Mouse (Mus musculus) brain, embryonic 18.5 days (tissue): ENCODE measurements around the gene Ccnl1.
A peak's percentile ranks its signal among the peaks of the same experiment; 100 is the strongest.

Source experiments
- DNase-seq: peaks from one replicate; pipeline ENCODE4 v3.0.0-alpha.2; 2012; ENCODE audit warnings: low read depth, low spot score

Gene Ccnl1

GRCm38 (mm10) chr3:65958102-65958839 lies at the start of gene Ccnl1:
TSS of gene Ccnl1 (minus strand) at chr3:65958249.
- peak; percentile 86 for DNase-seq

DNA sequence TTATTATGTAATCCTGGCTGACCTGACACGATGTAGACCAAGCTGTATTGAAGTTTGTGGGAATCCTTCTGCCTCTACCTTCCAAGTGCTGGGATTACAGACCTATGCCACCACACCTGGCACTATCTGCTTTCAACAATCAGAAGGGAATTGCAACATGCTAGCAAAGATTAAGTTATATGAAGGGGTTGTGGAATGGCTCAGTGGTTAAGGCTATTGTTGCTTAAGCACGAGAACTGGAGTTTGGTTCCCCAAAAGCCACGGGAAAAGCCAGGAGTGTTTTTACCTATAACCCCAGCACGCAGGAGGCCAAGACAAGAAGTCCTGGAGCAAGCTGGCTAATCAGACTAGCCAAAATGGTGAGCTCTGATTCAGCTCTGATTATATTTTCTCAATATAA lies 46.9 kb upstream of the Ccnl1 start:
- no peak for DNase-seq

GRCm38 (mm10) chr3:66004220-66004951 lies 46.3 kb upstream of the Ccnl1 start:
- DNase-seq: no peak

DNA sequence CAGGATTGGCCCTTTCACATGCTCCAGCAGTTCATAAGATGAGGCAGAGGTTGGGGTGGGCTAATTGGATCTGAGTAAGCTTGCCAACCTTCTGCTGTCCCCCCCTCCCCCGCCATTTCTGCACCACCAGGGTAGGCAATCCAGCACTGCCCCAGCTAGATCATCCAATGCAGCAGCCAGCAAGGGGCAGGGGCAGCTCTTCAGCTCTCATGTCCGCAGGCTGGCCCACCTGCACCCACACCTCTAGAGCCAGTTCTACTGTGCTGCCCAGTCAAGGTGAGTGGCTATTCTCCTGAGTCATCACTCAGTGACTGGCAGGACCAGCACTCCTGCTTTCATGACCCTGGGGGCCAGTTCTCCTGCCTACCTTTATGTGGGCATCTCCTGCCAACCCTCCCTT lies 42.4 kb upstream of the Ccnl1 start:
- DNase-seq: no peak

GRCm38 (mm10) chr3:65997360-65998008 lies 39.4 kb upstream of the Ccnl1 start:
- no peak for DNase-seq

DNA sequence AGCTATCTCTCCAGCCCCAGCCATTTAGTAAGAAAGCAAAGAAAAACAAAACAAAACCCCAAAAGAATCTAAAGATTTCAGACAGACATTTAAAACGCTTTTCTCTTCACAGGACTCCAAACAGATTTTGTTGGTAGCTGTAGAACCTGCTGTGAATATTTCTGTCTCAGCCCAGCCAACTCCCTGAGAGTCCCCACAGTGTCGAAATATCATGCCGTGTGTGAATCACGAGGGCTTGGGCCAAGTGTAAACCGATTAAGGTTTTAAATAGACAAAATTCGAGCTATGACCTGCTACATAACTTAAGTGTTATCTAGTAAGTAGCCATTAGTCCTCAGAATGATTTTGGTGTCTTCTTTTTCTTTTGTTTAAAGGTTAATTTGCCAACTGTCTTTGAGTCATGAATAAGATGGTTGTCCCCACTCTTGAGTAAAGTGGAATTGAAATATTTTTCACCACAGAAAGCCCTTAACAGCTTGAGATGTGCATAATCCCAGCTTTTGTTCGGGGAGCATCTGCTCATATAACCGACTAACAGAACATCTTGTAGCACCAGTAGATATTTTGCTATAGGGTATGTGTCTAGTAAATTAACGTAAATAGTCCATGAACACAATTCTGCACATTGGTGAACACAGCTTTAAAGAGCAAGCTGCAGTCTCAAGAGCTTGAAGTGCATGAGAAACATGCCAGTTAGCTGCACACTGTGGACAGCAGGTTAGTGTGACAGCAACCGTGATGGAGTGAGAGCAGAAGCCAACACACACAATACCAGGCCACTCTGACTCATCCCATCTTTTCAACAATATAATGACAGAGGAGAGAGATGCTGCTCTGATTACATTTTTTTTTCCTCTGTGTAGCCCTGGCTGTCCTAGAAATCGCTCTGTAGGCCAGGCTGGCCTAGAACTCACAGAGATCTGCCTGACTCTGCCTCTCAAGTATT lies 34.6 kb upstream of the Ccnl1 start:
- no peak for DNase-seq

GRCm38 (mm10) chr3:65990957-65991646 lies 33.1 kb upstream of the Ccnl1 start:
- no peak for DNase-seq

GRCm38 (mm10) chr3:65990524-65990923 lies 32.5 kb upstream of the Ccnl1 start:
- no peak for DNase-seq

DNA sequence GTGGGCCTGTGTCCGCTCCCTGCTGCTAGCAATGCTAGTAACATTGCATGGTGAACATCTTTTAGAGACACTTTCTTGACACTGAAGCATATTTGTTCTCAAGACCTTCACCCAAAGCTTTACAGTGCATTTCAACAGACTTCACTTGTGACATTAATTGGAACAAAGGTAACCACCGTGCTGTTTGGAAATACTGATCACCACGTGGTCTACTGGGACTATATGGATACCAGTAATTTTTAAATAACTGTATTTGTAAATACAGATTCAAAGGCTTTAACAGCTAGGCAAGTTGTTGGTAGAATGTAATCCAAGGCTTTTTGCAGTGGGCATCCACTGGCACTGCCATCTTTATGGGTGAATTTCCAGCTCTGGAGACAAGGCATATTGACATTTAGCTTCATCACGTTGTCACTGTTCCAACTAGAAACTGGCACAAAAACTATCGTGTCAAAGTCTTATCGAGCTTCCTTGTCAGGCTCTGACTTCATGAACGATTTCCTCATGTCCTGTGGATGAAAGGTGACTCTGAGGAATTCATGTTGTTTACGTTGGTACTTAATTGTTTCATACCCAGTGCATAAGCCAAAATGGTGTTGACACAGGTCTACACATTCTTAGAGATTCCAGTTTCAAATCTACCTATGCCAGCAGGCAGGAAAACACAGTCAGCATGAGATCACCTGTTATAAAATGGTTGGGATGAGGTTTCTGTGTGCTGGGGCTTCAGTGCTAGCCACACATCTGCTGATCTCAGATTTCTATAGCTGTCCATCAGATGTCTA lies 30.9 kb upstream of the Ccnl1 start:
- DNase-seq: no peak

- no peak for DNase-seq
Observed at GRCm38 (mm10) chr3:65976296-65976695, 18.2 kb upstream of the Ccnl1 start.

- DNase-seq: no peak
Observed at GRCm38 (mm10) chr3:65975317-65975716, 17.3 kb upstream of the Ccnl1 start.

DNA sequence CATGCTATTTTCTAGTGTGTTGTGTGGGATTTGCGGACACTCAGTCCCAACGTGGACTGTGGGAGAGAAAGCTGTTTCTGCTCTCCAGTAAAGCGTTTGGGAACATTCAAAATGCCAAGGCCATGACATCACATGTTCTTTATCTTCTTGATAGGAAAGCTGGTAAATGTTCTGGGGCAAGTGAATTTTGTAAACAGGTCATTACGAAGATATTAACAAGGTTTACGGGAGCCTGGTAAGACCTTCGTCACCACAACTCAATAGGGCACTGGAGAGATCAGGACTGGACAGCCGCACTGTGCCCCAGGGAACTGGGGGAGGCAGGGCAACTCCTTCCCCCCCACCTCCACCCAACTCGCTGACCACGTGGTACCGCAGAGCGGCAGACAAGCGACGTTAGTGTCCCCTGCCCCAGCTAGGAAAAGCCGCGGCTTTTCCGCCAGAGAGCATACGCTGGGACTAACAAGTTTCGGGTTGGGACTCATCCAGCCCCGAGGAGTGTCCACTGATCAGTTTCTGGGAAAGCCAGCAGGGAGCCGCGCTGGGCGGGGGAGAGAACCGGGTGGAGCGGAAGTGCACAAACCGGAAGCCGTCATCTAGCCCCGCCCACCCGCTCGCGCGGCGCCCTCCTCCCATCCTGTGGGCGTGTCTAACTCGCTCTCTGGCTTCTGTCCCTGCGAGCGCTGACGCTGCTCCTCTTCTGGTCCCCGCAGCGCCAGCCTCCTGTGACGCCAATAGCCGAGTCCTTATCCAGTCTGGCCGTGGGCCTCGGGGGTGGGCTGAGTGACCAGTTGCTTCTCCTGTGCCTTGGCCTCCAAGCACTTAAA lies 16.4 kb upstream of the Ccnl1 start:
- DNase-seq: peak; percentile 88

DNA sequence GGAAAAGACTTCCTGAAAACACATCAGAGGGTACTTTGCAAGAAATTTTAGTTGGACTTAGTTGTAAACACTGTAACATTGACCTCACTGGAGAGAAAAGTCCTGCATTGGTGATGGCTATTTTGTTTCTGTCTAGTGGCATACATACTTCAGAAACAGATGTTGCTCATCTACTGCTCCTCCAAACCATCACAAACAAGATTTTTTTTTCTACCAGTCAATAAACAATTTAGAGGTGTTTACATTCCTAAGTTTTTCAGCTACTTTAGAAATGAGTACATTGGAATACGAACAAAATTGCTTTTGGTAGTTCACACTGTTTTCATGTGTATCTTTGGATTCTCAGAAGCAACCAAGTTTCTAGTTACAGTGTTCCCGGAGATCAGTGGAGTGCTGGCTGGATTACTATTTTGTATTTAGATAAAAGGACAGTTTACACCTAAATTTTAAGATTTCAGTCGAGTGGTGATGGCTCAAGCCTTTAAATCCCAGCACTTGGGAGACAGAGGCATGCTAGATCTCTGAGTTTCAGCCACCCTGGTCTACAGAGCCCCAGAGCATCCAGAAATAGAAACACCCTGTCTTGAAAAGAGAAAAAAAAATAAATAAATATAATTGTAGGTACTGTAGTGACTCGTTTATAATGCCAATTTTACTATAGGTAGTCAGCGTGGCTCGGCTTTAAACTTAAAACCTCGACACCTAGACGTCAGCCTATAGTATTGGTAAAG lies 15.6 kb upstream of the Ccnl1 start:
- DNase-seq: no peak

- DNase-seq: no peak
Observed at GRCm38 (mm10) chr3:65969196-65969595, 11.1 kb upstream of the Ccnl1 start.

DNA sequence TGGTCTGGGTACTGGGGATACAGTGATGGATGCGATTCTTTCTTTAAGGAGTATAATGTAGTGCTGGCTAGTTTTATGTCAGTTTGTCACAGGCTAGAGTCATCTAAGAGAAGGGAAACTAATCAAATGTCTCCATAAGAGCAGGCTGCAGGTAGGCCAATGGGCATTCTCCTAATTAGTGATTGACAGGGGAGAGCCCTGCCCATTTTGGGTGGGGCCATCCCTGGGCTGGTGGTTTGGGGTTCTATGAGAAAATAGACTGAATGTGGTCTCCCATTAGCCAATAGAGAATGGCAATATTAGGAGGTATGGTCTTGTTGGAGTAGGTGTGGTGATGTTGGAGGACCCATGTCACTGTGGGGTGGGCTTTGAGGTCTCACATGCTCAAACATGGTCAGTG lies 8.3 kb upstream of the Ccnl1 start:
- DNase-seq: no peak

GRCm38 (mm10) chr3:65962270-65962930 lies 4.4 kb upstream of the Ccnl1 start:
- no peak for DNase-seq

- no peak for DNase-seq
Observed at GRCm38 (mm10) chr3:65960291-65960945, 2.4 kb upstream of the Ccnl1 start.
